Mouse (Mus musculus): ENCODE measurements at regions not wholly inside any gene's neighbourhood (a gene's known extent, or its start where the extent isn't known, plus 50 kb on each side); places are given as distances from the start of the nearest gene placed in this dataset.

DNA sequence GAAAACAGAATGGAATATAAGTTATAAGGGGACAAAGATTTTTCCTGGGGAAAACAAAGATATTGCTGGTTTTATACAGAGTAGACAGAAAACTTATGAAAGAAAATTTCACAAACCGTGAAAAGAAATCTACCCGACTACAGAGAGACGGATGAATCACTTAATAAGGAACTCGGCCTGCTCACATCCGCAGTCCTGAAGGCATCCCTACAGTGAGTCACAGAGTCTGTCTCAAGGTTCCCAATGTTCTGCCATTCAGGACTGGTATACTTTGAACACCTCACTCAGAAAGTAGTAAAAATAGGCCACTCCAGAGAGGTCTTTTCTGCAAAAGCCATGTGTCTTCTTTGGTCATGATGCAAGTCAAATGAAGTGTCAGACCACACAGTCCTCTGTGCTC is 463.5 kb downstream of the Sorl1 start:
- no peaks in the 10 kb centered on the region for H3K27me3 ChIP-seq
- H3K36me3 ChIP-seq, result no peaks in the 10 kb centered on the region
- H3K4me1 ChIP-seq (replicated peaks), result peaks cover 2% of the 10 kb centered on the region
- WGBS, result 86% methylated on average over 5 of the region's 5 CpGs
- H3K4me2 ChIP-seq, result no peak overlapping the region
- H3K9ac ChIP-seq, result no peak overlapping the region
- H3K4me3 ChIP-seq, result no peak overlapping the region
- no peak overlapping the region for H3K27ac ChIP-seq
- ATAC-seq (replicated peaks; ENCODE audit: insufficient number of reproducible peaks, insufficient read depth, low FRiP score, low read depth), result no peak
- no peaks in the 10 kb centered on the region for H3K9me3 ChIP-seq (replicated peaks)

DNA sequence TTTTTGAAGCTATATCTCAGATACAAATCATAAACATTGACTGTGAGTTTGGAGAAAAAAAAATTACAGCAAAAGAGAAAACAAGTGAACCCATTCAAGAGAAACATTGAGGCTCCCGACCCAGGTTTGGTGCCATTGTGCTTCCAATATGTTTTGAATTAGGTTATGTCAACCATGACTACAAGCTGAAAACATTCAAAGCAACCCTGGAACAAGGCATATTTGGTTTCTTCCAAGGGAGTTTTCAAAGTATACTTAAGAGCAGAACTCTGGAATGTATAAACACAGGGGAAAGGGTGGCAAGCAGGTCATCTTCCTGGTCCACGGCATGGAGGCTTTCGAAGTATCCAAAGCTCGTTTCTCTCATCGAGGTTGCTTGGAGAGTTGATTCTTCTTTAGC is 464.1 kb downstream of the Sorl1 start:
- H3K9ac ChIP-seq, result no peak overlapping the region
- no peaks in the 10 kb centered on the region for H3K27me3 ChIP-seq
- H3K4me1 ChIP-seq (replicated peaks), result peaks cover 5% of the 10 kb centered on the region
- H3K27ac ChIP-seq, result no peak overlapping the region
- 77% methylated on average over 5 of the region's 5 CpGs for WGBS
- no peak overlapping the region for H3K4me2 ChIP-seq
- H3K9me3 ChIP-seq (replicated peaks), result no peaks in the 10 kb centered on the region
- H3K4me3 ChIP-seq, result no peak overlapping the region
- no peaks in the 10 kb centered on the region for H3K36me3 ChIP-seq
- no peak for ATAC-seq (replicated peaks; ENCODE audit: insufficient number of reproducible peaks, insufficient read depth, low FRiP score, low read depth)

DNA sequence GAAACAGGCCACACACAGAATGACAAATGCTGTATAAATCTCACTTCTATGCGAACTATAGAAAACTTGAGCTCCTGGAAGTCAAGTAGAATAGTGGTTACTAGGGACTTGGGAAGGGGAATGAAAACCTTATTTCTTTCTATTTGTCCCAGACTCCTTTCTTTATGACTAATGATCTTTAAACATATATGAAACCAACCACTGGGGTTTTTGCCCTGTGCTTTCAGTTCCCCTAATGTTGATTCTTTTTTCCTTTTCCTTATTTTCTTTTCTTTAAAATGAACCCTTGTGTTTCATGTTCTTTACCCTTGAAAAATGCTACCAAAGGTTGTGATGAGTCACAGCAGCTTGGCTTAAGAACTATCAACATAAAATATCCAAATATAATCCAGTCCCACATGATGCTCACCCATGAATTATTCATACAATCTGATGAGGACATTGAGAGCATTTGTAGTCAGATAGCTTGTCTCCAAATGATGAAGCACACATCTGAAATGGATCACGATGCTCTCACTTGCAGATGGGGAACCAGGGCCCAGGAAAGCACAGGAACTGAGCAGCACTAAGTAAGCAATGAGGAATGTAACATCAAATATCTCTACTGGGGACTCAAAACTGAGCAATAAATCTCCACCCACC is 470.2 kb upstream of the Ubash3b start:
- Histone ChIP-seq H3K27ac (no peak overlapping the region), H3K4me2 (no peak overlapping the region), H3K36me3 (no peaks in the 10 kb centered on the region), H3K4me3 (no peak overlapping the region), H3K9ac (no peak overlapping the region), H3K27me3 (no peaks in the 10 kb centered on the region), H3K4me1 (replicated peaks) (no peaks in the 10 kb centered on the region), H3K9me3 (replicated peaks) (no peaks in the 10 kb centered on the region)
- no peak for ATAC-seq (replicated peaks; ENCODE audit: insufficient number of reproducible peaks, insufficient read depth, low FRiP score, low read depth)
- 76% methylated on average over 2 of the region's 2 CpGs for WGBS

DNA sequence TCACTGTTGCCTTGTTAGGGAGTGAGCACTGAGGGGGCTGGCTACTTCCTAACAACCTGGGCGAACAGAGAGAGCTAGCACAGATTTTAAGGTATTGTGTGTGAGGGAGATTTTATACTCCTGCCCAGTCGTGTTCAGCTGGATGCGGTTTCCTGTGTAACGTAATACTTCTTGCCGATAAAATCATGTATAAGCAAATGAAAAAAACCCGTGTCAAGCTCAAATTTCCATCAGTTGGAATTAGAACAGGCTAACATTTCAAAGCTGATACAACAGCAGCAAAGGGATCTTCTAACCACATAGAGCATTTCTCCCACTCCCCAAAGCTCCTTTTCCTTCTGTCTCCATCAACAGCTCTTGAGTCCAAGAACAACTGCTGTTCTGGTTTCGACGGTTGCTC is 459.8 kb upstream of the Ubash3b start:
- Histone ChIP-seq H3K36me3 (no peaks in the 10 kb centered on the region), H3K4me1 (replicated peaks) (no peaks in the 10 kb centered on the region), H3K9ac (no peak overlapping the region), H3K4me2 (no peak overlapping the region), H3K9me3 (replicated peaks) (no peaks in the 10 kb centered on the region), H3K27me3 (no peaks in the 10 kb centered on the region), H3K27ac (no peak overlapping the region), H3K4me3 (no peak overlapping the region)
- ATAC-seq (replicated peaks; ENCODE audit: insufficient number of reproducible peaks, insufficient read depth, low FRiP score, low read depth), result no peak
- WGBS, result 55% methylated on average over 8 of the region's 8 CpGs

DNA sequence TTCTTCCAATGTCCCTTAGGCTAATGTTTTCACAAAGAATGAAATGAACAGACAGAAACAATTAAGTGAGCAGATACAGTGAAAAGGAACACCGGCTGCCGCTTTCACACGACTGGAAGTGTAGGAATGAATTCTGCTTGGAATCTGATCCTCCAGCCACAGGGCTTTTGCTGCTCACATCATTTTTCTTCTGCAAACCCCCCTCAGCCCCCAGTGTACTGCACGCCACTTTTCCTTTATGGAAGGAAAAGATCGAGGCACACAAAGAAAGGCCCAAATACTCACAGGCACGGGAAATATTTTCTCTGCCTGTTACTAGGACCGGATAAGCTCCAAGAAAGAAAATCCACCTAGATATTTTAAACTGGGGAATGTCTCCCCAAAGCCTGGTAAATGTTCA is 452.5 kb upstream of the Ubash3b start:
- H3K27me3 ChIP-seq, result no peaks in the 10 kb centered on the region
- H3K4me3 ChIP-seq, result no peak overlapping the region
- H3K9me3 ChIP-seq (replicated peaks), result no peaks in the 10 kb centered on the region
- H3K4me2 ChIP-seq, result no peak overlapping the region
- no peaks in the 10 kb centered on the region for H3K36me3 ChIP-seq
- H3K4me1 ChIP-seq (replicated peaks), result peaks cover 19% of the 10 kb centered on the region
- no peak for ATAC-seq (replicated peaks; ENCODE audit: insufficient number of reproducible peaks, insufficient read depth, low FRiP score, low read depth)
- H3K9ac ChIP-seq, result no peak overlapping the region
- 55% methylated on average over 7 of the region's 7 CpGs for WGBS
- no peak overlapping the region for H3K27ac ChIP-seq

GRCm38 (mm10) chr9:41612802-41613550 is 451.5 kb upstream of the Ubash3b start:
- 64% methylated on average over 14 of the region's 14 CpGs for WGBS
- H3K9me3 ChIP-seq (replicated peaks), result no peaks in the 10 kb centered on the region
- no peak overlapping the region for H3K9ac ChIP-seq
- peak overlapping the region; percentile 53 for H3K4me2 ChIP-seq
- H3K4me3 ChIP-seq, result peak overlapping the region; percentile 22
- no peak for ATAC-seq (replicated peaks; ENCODE audit: insufficient number of reproducible peaks, insufficient read depth, low FRiP score, low read depth)
- peaks cover 19% of the 10 kb centered on the region for H3K4me1 ChIP-seq (replicated peaks)
- peak overlapping the region; percentile 58 for H3K27ac ChIP-seq
- H3K27me3 ChIP-seq, result no peaks in the 10 kb centered on the region
- H3K36me3 ChIP-seq, result no peaks in the 10 kb centered on the region

DNA sequence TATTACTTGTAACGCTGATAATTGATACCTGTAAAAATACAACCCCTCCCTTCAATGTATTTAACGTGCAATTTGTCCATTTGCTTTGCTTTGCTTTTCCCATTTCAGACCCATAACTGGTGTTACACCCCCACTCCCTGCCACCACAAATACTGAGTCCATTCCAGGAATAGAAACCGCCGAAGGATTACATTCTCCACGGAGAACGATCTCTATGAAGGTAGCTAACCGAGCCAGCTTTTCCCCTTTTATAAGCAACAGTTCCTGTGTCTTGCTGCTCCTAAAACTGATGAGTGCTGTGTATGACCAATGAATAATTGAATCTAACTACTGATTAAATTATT is 450.9 kb upstream of the Ubash3b start:
- Histone ChIP-seq H3K27me3 (no peaks in the 10 kb centered on the region), H3K4me1 (replicated peaks) (peaks cover 19% of the 10 kb centered on the region), H3K4me3 (peak overlapping the region; percentile 22), H3K27ac (peak overlapping the region; percentile 58), H3K9me3 (replicated peaks) (no peaks in the 10 kb centered on the region), H3K36me3 (no peaks in the 10 kb centered on the region), H3K9ac (no peak overlapping the region), H3K4me2 (peak overlapping the region; percentile 53)
- no peak for ATAC-seq (replicated peaks; ENCODE audit: insufficient number of reproducible peaks, insufficient read depth, low FRiP score, low read depth)
- WGBS, result 16% methylated on average over 7 of the region's 7 CpGs

GRCm38 (mm10) chr9:41611534-41612451 is 450.3 kb upstream of the Ubash3b start:
- Histone ChIP-seq H3K27ac (peak overlapping the region; percentile 58), H3K4me3 (peak overlapping the region; percentile 22), H3K4me2 (peak overlapping the region; percentile 53), H3K27me3 (no peaks in the 10 kb centered on the region), H3K9ac (no peak overlapping the region), H3K36me3 (no peaks in the 10 kb centered on the region), H3K9me3 (replicated peaks) (no peaks in the 10 kb centered on the region), H3K4me1 (replicated peaks) (peaks cover 19% of the 10 kb centered on the region)
- ATAC-seq (replicated peaks; ENCODE audit: insufficient number of reproducible peaks, insufficient read depth, low FRiP score, low read depth), result no peak
- WGBS, result 32% methylated on average over 11 of the region's 11 CpGs

GRCm38 (mm10) chr9:41610347-41610746 is 448.9 kb upstream of the Ubash3b start:
- Histone ChIP-seq H3K36me3 (no peaks in the 10 kb centered on the region), H3K4me2 (no peak overlapping the region), H3K27ac (no peak overlapping the region), H3K4me1 (replicated peaks) (peaks cover 19% of the 10 kb centered on the region), H3K9me3 (replicated peaks) (no peaks in the 10 kb centered on the region), H3K4me3 (no peak overlapping the region), H3K27me3 (no peaks in the 10 kb centered on the region), H3K9ac (no peak overlapping the region)
- WGBS, result 60% methylated on average over 4 of the region's 4 CpGs
- no peak for ATAC-seq (replicated peaks; ENCODE audit: insufficient number of reproducible peaks, insufficient read depth, low FRiP score, low read depth)

DNA sequence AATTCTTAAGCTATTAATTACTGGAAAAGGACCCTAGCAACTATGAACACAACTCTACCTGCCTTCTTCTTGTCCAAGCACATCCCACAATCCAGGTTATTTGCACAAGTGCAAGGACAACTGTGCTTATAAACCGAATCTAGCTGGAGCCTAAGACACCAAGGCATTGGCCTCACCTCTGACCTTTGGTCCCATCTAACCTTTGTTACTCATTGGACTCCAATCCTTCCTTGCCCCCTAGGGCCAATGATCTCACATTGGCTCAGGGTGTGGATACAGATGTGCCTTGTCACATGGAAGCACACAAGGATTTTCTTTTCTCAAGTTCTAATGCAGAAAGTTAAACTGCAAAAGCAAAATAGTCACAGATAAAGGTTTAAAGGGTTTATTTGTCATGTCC is 444.6 kb upstream of the Ubash3b start:
- H3K27me3 ChIP-seq, result no peaks in the 10 kb centered on the region
- no peak overlapping the region for H3K9ac ChIP-seq
- H3K9me3 ChIP-seq (replicated peaks), result no peaks in the 10 kb centered on the region
- H3K27ac ChIP-seq, result no peak overlapping the region
- no peak overlapping the region for H3K4me3 ChIP-seq
- no peak overlapping the region for H3K4me2 ChIP-seq
- WGBS, result 78% methylated on average over 1 of the region's 1 CpGs
- H3K4me1 ChIP-seq (replicated peaks), result no peaks in the 10 kb centered on the region
- no peaks in the 10 kb centered on the region for H3K36me3 ChIP-seq
- no peak for ATAC-seq (replicated peaks; ENCODE audit: insufficient number of reproducible peaks, insufficient read depth, low FRiP score, low read depth)

DNA sequence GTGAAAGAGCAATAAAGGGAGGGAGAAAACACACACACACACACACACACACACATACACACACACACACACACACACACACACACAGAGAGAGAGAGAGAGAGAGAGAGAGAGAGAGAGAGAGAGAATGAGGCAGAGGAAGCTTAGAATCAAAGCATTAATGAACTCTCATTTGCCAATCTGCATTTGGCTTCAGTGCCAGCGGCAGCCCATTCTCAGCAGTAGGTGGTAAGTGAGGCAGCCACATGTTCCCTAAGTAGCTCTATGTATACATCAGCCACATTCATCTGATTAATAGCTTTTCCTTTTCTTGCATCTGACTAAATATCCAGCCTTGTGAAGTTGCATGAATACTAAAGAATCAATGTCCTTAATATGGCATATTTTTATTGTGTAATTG is 443.4 kb upstream of the Ubash3b start:
- H3K4me1 ChIP-seq (replicated peaks), result 0 out of 2 replicates have a peak, but pooled peaks cover 3% of the 10 kb centered on the region
- no peak for ATAC-seq (replicated peaks; ENCODE audit: insufficient number of reproducible peaks, insufficient read depth, low FRiP score, low read depth)
- H3K9me3 ChIP-seq (replicated peaks), result no peaks in the 10 kb centered on the region
- H3K27me3 ChIP-seq, result no peaks in the 10 kb centered on the region
- no peaks in the 10 kb centered on the region for H3K36me3 ChIP-seq
- WGBS, result 64% methylated on average over 1 of the region's 1 CpGs
- no peak overlapping the region for H3K27ac ChIP-seq
- H3K9ac ChIP-seq, result no peak overlapping the region
- H3K4me3 ChIP-seq, result no peak overlapping the region
- no peak overlapping the region for H3K4me2 ChIP-seq
